In genomic region chr11:20541995-20542637, GRCm38 (mm10) we compare ENCODE assay signal across 8 mouse cellular contexts. TPM values are rescaled to one million over a fixed set of nuclear protein-coding genes. Genes with fewer than 3 reads are reported as not detected.
A peak's percentile ranks its signal among the peaks of the same experiment; 100 is the strongest.
DNase-seq lines count a peak whose midpoint lies in the region; ATAC-seq and TF ChIP-seq lines count a peak whose summit lies in the region.

No protein-coding gene starts in this region.

- ATAC-seq in cerebellum, adult (ENCODE audit: insufficient number of reproducible peaks, low FRiP score, low TSS enrichment), result 0 out of 2 replicates have a peak, but pooled peaks have one; percentile 7
- 0 out of 2 replicates have a peak, but pooled peaks have one; percentile 0 for ATAC-seq in lung, embryonic 14.5 days (ENCODE audit: insufficient read depth)
- ATAC-seq in embryonic facial prominence, embryonic 12.5 days (ENCODE audit: insufficient number of reproducible peaks, insufficient read depth, low FRiP score, low TSS enrichment), result no peak
- no peak for ATAC-seq in hindbrain, embryonic 16.5 days

- peak overlapping the region; percentile 69 for H3ac ChIP-seq in myocyte (ENCODE audit: control insufficient read depth, insufficient read length)

- H3K4me1 ChIP-seq in lung, embryonic 14.5 days (ENCODE audit: insufficient read depth), result 0 out of 2 replicates have a peak, but pooled peaks cover 2% of the 10 kb centered on the region
- 0 out of 2 replicates have a peak, but pooled peaks cover 9% of the 10 kb centered on the region for H3K4me1 ChIP-seq in embryonic facial prominence, embryonic 12.5 days
- peaks cover 7% of the 10 kb centered on the region for H3K4me1 ChIP-seq in hindbrain, embryonic 16.5 days (ENCODE audit: control insufficient read depth, insufficient read depth, low read depth, low read length)

- H3K9me3 ChIP-seq in lung, embryonic 14.5 days (ENCODE audit: low read depth, low read length), result no peaks in the 10 kb centered on the region
- no peaks in the 10 kb centered on the region for H3K9me3 ChIP-seq in embryonic facial prominence, embryonic 12.5 days
- H3K9me3 ChIP-seq in hindbrain, embryonic 16.5 days (ENCODE audit: control insufficient read depth, low read length), result no peaks in the 10 kb centered on the region

- H3K79me2 ChIP-seq in myocyte (ENCODE audit: control insufficient read depth, insufficient read depth), result peaks cover 27% of the 10 kb centered on the region

- DNase-seq in cerebellum, adult 11-12 months, result no peak
- DNase-seq in lung, embryonic 14.5 days, result peak; percentile 63
- no peak for DNase-seq in lung, postnatal 36 days
- no peak for DNase-seq in adrenal gland, postnatal 14 days

- peak overlapping the region; percentile 73 for H3K4me2 ChIP-seq in lung, embryonic 14.5 days
- H3K4me2 ChIP-seq in embryonic facial prominence, embryonic 12.5 days (replicated peaks), result peak overlapping the region; percentile 70
- H3K4me2 ChIP-seq in hindbrain, embryonic 16.5 days (ENCODE audit: low read length), result peak overlapping the region; percentile 85
- H3K4me2 ChIP-seq in myocyte (ENCODE audit: low read depth), result peak overlapping the region; percentile 97

- peak overlapping the region; percentile 56 for H3K9ac ChIP-seq in lung, embryonic 14.5 days
- H3K9ac ChIP-seq in embryonic facial prominence, embryonic 12.5 days, result peak overlapping the region; percentile 45
- peak overlapping the region; percentile 71 for H3K9ac ChIP-seq in hindbrain, embryonic 16.5 days (ENCODE audit: low read depth, low read length)

- TF ChIP-seq CTCF in lung, embryonic 14.5 days (IDR thresholded peaks at IDR 0.05; ENCODE audit: low read depth), result no peak

- peak overlapping the region; percentile 91 for H3K27ac ChIP-seq in lung, embryonic 14.5 days (ENCODE audit: low read depth)
- peak overlapping the region; percentile 88 for H3K27ac ChIP-seq in embryonic facial prominence, embryonic 12.5 days
- H3K27ac ChIP-seq in hindbrain, embryonic 16.5 days (ENCODE audit: low read depth, low read length), result peak overlapping the region; percentile 74

- no peaks in the 10 kb centered on the region for H3K27me3 ChIP-seq in lung, embryonic 14.5 days (ENCODE audit: insufficient read depth, low read length)
- 0 out of 2 replicates have a peak, but pooled peaks cover 3% of the 10 kb centered on the region for H3K27me3 ChIP-seq in embryonic facial prominence, embryonic 12.5 days
- H3K27me3 ChIP-seq in hindbrain, embryonic 16.5 days (replicated peaks; ENCODE audit: control insufficient read depth, insufficient read depth, low read length), result no peaks in the 10 kb centered on the region
- H3K27me3 ChIP-seq in myocyte (ENCODE audit: control insufficient read depth, insufficient read depth, insufficient read length), result no peaks in the 10 kb centered on the region

- TF ChIP-seq POLR2A in myocyte (IDR thresholded peaks at IDR 0.05; ENCODE audit: insufficient read length, low read depth), result peak; percentile 66

- 1% methylated on average over 28 of the region's 29 CpGs for WGBS in lung, embryonic 14.5 days
- under 1% methylated on average over 29 of the region's 29 CpGs for WGBS in embryonic facial prominence, embryonic 12.5 days
- 1% methylated on average over 19 of the region's 29 CpGs for WGBS in hindbrain, embryonic 16.5 days

- peak overlapping the region; percentile 83 for H3K4me3 ChIP-seq in lung, embryonic 14.5 days (ENCODE audit: low read depth, low read length)
- H3K4me3 ChIP-seq in embryonic facial prominence, embryonic 12.5 days, result peak overlapping the region; percentile 87
- H3K4me3 ChIP-seq in hindbrain, embryonic 16.5 days (ENCODE audit: low read length), result peak overlapping the region; percentile 77
- peak overlapping the region; percentile 77 for H3K4me3 ChIP-seq in myocyte

- H3K36me3 ChIP-seq in lung, embryonic 14.5 days (ENCODE audit: insufficient read depth), result no peaks in the 10 kb centered on the region; the same call in 1 of the 2 replicates
- no peaks in the 10 kb centered on the region for H3K36me3 ChIP-seq in embryonic facial prominence, embryonic 12.5 days
- H3K36me3 ChIP-seq in hindbrain, embryonic 16.5 days (ENCODE audit: control insufficient read depth, insufficient read depth, low read length), result no peaks in the 10 kb centered on the region
- no peaks in the 10 kb centered on the region for H3K36me3 ChIP-seq in myocyte (ENCODE audit: control insufficient read depth, insufficient read depth)

TF ChIP-seq in myocyte, 11 proteins besides CTCF, POLR2A, EP300 and RAD21:
- TF ChIP-seq TCF12 (IDR thresholded peaks at IDR 0.05; ENCODE audit: insufficient read depth, poor library complexity, severe bottlenecking), result no peak
- peak in 1 of 3 experiments; percentile 51 for TF ChIP-seq MYOD1 (IDR thresholded peaks at IDR 0.05; ENCODE audit: control insufficient read depth in 1 of 3, insufficient read length in 2 of 3, low read depth in 2 of 3)
- TF ChIP-seq MYOG (IDR thresholded peaks at IDR 0.05; ENCODE audit: control insufficient read depth in 1 of 3, insufficient read depth in 1 of 3, insufficient read length in 2 of 3, low read depth in 2 of 3), result peak in 1 of 3 experiments; percentile 31
- no peak for TF ChIP-seq REST (IDR thresholded peaks at IDR 0.05; ENCODE audit: insufficient read depth, insufficient read length)
- no peak for TF ChIP-seq E2F4 (IDR thresholded peaks at IDR 0.05; ENCODE audit: insufficient read depth)
- TF ChIP-seq TCF3 (IDR thresholded peaks at IDR 0.05; ENCODE audit: insufficient read length, low read depth), result no peak
- no peak for TF ChIP-seq SRF (IDR thresholded peaks at IDR 0.05; ENCODE audit: control insufficient read depth, insufficient read length, low read depth)
- TF ChIP-seq USF1 (IDR thresholded peaks at IDR 0.05; ENCODE audit: low read depth), result peak; percentile 59
- TF ChIP-seq POLR2AphosphoS2 (IDR thresholded peaks at IDR 0.05; ENCODE audit: insufficient read length, low read depth), result peak; percentile 58
- peak; percentile 83 for TF ChIP-seq CEBPB (IDR thresholded peaks at IDR 0.05; ENCODE audit: insufficient read depth, poor library complexity, severe bottlenecking)
- TF ChIP-seq MAX (IDR thresholded peaks at IDR 0.05; ENCODE audit: low read depth), result peak; percentile 69
TF ChIP-seq in myocyte: peak in this region for 6.

RNA-seq across cellular contexts. Expression of gene Sertad2, which starts 0.9 kb away (rescaled TPM):
- 44.0 and 45.8 TPM in 2 replicates for polyA plus RNA-seq in lung, embryonic 14.5 days (2014; fragmentation: Nextera tagmentation; extraction: Ambion mirVana)
- polyA plus RNA-seq in embryonic facial prominence, embryonic 12.5 days (2016; fragmentation: Nextera tagmentation; extraction: Ambion mirVana), result 41.9 and 43.3 TPM in 2 replicates
- polyA plus RNA-seq in hindbrain, embryonic 16.5 days (2015; fragmentation: Nextera tagmentation; extraction: Ambion mirVana), result 27.6 and 29.1 TPM in 2 replicates
- 20.9 TPM for polyA plus RNA-seq in myocyte (2012; fragmentation: generic; extraction: Trizol)
- 15.7 and 15.9 TPM in 2 replicates for total RNA-seq in adrenal gland, postnatal 14 days (2021)

Comparison
In these comparisons a context has a peak if more than half of its experiments do, and no peak if none do; other contexts are left out.
1. ATAC-seq: peak in cerebellum, adult (single experiment) and lung, embryonic 14.5 days (single experiment); none in embryonic facial prominence, embryonic 12.5 days (single experiment) and hindbrain, embryonic 16.5 days (single experiment).
2. Peak in every context shown above with its lines, with median percentiles within 50 percentile points of each other: H3K27ac ChIP-seq, H3K4me2 ChIP-seq, H3K4me3 ChIP-seq and H3K9ac ChIP-seq.